ENCODE assay signal across 16 mouse cellular contexts in the genomic region with DNA sequence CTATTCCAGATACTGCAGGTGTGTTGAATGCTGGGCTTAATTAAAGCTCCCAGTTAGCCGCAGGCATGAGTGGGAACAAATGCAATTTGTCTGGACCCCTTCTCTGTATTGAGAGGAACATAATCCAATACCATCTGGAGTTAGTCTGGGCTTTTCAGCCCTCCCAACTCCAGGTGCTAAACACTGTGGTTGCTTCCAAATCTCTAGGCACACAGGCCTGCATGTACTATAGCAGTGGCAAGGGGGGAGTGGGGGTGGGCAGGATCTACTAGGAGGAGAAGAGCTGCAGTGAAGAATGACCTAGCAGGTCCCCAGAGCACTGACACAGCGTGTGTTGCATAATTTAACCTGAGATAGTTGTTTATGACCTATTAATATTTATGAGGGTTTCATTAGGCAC. TPM values are rescaled to one million over a fixed set of nuclear protein-coding genes. Genes with fewer than 3 reads are reported as not detected.
DNase-seq lines count a peak whose midpoint lies in the region; ATAC-seq and TF ChIP-seq lines count a peak whose summit lies in the region.
"Had no signal": no experiment of that assay in that cellular context is flagged by ENCODE, and none has a peak within 500 bp of the region (broad histone marks: within the 10 kb centered on the region; RNA-seq: fewer than 3 reads in every experiment).

No protein-coding gene starts in this region.

- no peak for TF ChIP-seq POLR2A in small intestine, adult 2 months (IDR thresholded peaks at IDR 0.05; ENCODE audit: low read depth, low read length)

- no peak for ATAC-seq in kidney, embryonic 15.5 days (replicated peaks; ENCODE audit: low FRiP score)
- peak; percentile 52; the same call in 1 of the 2 replicates for ATAC-seq in neural tube, embryonic 15.5 days (ENCODE audit: low FRiP score)
- ATAC-seq: midbrain, embryonic 16.5 days had no signal

- TF ChIP-seq CTCF in gastrocnemius, adult 2 months (IDR thresholded peaks at IDR 0.05): no peak
- no peak for TF ChIP-seq CTCF in small intestine, adult 2 months (IDR thresholded peaks at IDR 0.05; ENCODE audit: extremely low read depth, insufficient read length, insufficient replicate concordance, low read depth, low read length)

- no peaks in the 10 kb centered on the region for H3K9me3 ChIP-seq in kidney, embryonic 15.5 days (replicated peaks)
- H3K9me3 ChIP-seq in neural tube, embryonic 15.5 days (replicated peaks): no peaks in the 10 kb centered on the region
- H3K9me3 ChIP-seq: hindbrain, embryonic 15.5 days had no signal

- H3K9ac ChIP-seq in kidney, embryonic 15.5 days: no peak overlapping the region
- no peak overlapping the region for H3K9ac ChIP-seq in neural tube, embryonic 15.5 days (replicated peaks)
- H3K9ac ChIP-seq: hindbrain, embryonic 15.5 days had no signal

- intact Hi-C loops in gastrocnemius, adult 2 months (cut with DNase I): no loop called here

- 64% methylated on average over 2 of the region's 2 CpGs for WGBS in kidney, embryonic 15.5 days
- WGBS in neural tube, embryonic 15.5 days: 25% methylated on average over 2 of the region's 2 CpGs
- WGBS in small intestine, adult 2 months: 32% methylated on average over 2 of the region's 2 CpGs

- peak overlapping the region; percentile 65 for H3K27ac ChIP-seq in gastrocnemius, adult 2 months
- H3K27ac ChIP-seq in kidney, embryonic 15.5 days: 0 out of 2 replicates have a peak overlapping the region, but pooled peaks have one; percentile 7
- H3K27ac ChIP-seq in neural tube, embryonic 15.5 days (replicated peaks): no peak overlapping the region
- peak overlapping the region; percentile 8; the same call in 1 of the 2 replicates for H3K27ac ChIP-seq in small intestine, adult 2 months (ENCODE audit: insufficient read depth, low read depth, low read length)
- H3K27ac ChIP-seq: hindbrain, embryonic 15.5 days had no signal

- H3K4me1 ChIP-seq in kidney, embryonic 15.5 days: peaks cover 59% of the 10 kb centered on the region
- H3K4me1 ChIP-seq in neural tube, embryonic 15.5 days: peaks cover 34% of the 10 kb centered on the region
- peaks cover 60% of the 10 kb centered on the region for H3K4me1 ChIP-seq in small intestine, adult 2 months (ENCODE audit: control insufficient read depth, insufficient read depth, insufficient read length, low read length)

- H3K36me3 ChIP-seq in kidney, embryonic 15.5 days: no peaks in the 10 kb centered on the region
- H3K36me3 ChIP-seq in neural tube, embryonic 15.5 days: no peaks in the 10 kb centered on the region
- peaks cover 13% of the 10 kb centered on the region for H3K36me3 ChIP-seq in small intestine, adult 2 months (ENCODE audit: control insufficient read depth, insufficient read depth, low read length)
- H3K36me3 ChIP-seq: hindbrain, embryonic 15.5 days had no signal

- no peaks in the 10 kb centered on the region for H3K27me3 ChIP-seq in kidney, embryonic 15.5 days
- H3K27me3 ChIP-seq in neural tube, embryonic 15.5 days (replicated peaks): no peaks in the 10 kb centered on the region
- H3K27me3 ChIP-seq in small intestine, adult 2 months (ENCODE audit: control insufficient read depth, insufficient read depth, low read length): no peaks in the 10 kb centered on the region
- H3K27me3 ChIP-seq: hindbrain, embryonic 15.5 days had no signal

- H3K4me3 ChIP-seq in gastrocnemius, adult 2 months: no peak overlapping the region
- H3K4me3 ChIP-seq in kidney, embryonic 15.5 days (replicated peaks): no peak overlapping the region
- no peak overlapping the region for H3K4me3 ChIP-seq in neural tube, embryonic 15.5 days (replicated peaks)
- no peak overlapping the region for H3K4me3 ChIP-seq in small intestine, adult 2 months (ENCODE audit: low read depth, low read length)
- H3K4me3 ChIP-seq: hindbrain, embryonic 15.5 days had no signal

- H3K4me2 ChIP-seq in kidney, embryonic 15.5 days: no peak overlapping the region
- H3K4me2 ChIP-seq in neural tube, embryonic 15.5 days: no peak overlapping the region
- H3K4me2 ChIP-seq: hindbrain, embryonic 15.5 days had no signal

- no peak for DNase-seq in gastrocnemius, adult 2 months
- no peak for DNase-seq in gastrocnemius, postnatal 4 days (ENCODE audit: low spot score in 2 of 2)
- DNase-seq in kidney, postnatal 36 days: no peak
- no peak for DNase-seq in neural tube, embryonic 10.5 days (ENCODE audit: extremely low spot score, low spot score)
- no peak for DNase-seq in cerebellum, adult 18-20 months
- DNase-seq: adrenal gland, postnatal 14 days; B cell, adult 2 months; kidney, postnatal 10 days; liver; lung, postnatal 36 days; right cerebral cortex, adult 18-20 months had no signal

RNA-seq across cellular contexts. Expression of gene Mical2, which starts 49.0 kb away (rescaled TPM):
- 100 to 1,000 TPM; 124 to 136 TPM for total RNA-seq in gastrocnemius, adult 2 months (2021)
- 10 to 100 TPM; 18.5 to 20.7 TPM for total RNA-seq in gastrocnemius, postnatal 4 days (2021)
- polyA plus RNA-seq in kidney, embryonic 15.5 days (2015; fragmentation: Nextera tagmentation; extraction: Ambion mirVana): 7.3 and 7.5 TPM in 2 replicates
- 3.9 and 6.2 TPM in 2 replicates for polyA plus RNA-seq in neural tube, embryonic 15.5 days (2015; fragmentation: Nextera tagmentation; extraction: Ambion mirVana)
- polyA plus RNA-seq in small intestine, adult 2 months (2012; rRNA removed): 13.0 and 20.7 TPM in 2 replicates
